Mouse (Mus musculus): ENCODE measurements around the gene 4930522L14Rik.
"Not testable (repeated sequence)": the region's sequence is repeated elsewhere in the genome, so short reads cannot be mapped to it uniquely, and the experiment has no call there.

GRCm38 (mm10) chr5:109717341-109717740 lies 34.3 kb downstream of the 4930522L14Rik start:
- not testable (repeated sequence) for TF ChIP-seq POLR2A (IDR thresholded peaks at IDR 0.05; ENCODE audit: borderline replicate concordance, low read depth, low read length); CTCF (IDR thresholded peaks at IDR 0.05; ENCODE audit: low read depth, low read length)
